Mouse (Mus musculus) C2C12 (cell line): ENCODE measurements around the gene Rab21. TPM values are rescaled to one million over a fixed set of nuclear protein-coding genes. Genes with fewer than 3 reads are reported as not detected.
A peak's percentile ranks its signal among the peaks of the same experiment; 100 is the strongest.

Experiments
- H3K27me3 ChIP-seq: one replicate; pipeline ENCODE4 v1.6.1; 2011; ENCODE audit not compliant: control insufficient read depth, insufficient read depth, insufficient read length
- H3K36me3 ChIP-seq: one replicate; pipeline ENCODE4 v1.6.1; 2011; ENCODE audit not compliant: control insufficient read depth, insufficient read depth
- H3K4me3 ChIP-seq: one replicate; pipeline ENCODE4 v1.5.1; 2011; ENCODE audit warnings: mild to moderate bottlenecking, control low read depth; ENCODE audit not compliant: poor library complexity, insufficient read depth, severe bottlenecking
- H3K79me2 ChIP-seq: one replicate; pipeline ENCODE4 v1.6.1; 2011; ENCODE audit not compliant: control insufficient read depth, insufficient read depth
- H3K79me3 ChIP-seq: one replicate; pipeline ENCODE4 v1.6.1; 2011; ENCODE audit warnings: low read depth, control low read depth
- H3ac ChIP-seq: one replicate; pipeline ENCODE3; 2011; ENCODE audit warnings: low read depth; ENCODE audit not compliant: control insufficient read depth, insufficient read length
- CEBPB ChIP-seq: IDR thresholded peaks from one replicate; pipeline ENCODE4 v1.6.1; 2011; ENCODE audit warnings: low read depth, mild to moderate bottlenecking, control low read depth, moderate library complexity
- CTCF ChIP-seq: IDR thresholded peaks from one replicate; pipeline ENCODE4 v1.5.1; 2011; ENCODE audit not compliant: control insufficient read depth, insufficient read depth, insufficient read length
- FOSL1 ChIP-seq: IDR thresholded peaks from one replicate; pipeline ENCODE4 v1.8.0; 2011; ENCODE audit warnings: mild to moderate bottlenecking, low read length; ENCODE audit not compliant: poor library complexity, insufficient read depth, severe bottlenecking
- MAX ChIP-seq: IDR thresholded peaks from one replicate; pipeline ENCODE4 v1.6.1; 2011; ENCODE audit warnings: mild to moderate bottlenecking, control low read depth
- MYOD1 ChIP-seq: IDR thresholded peaks from one replicate; pipeline ENCODE4 v1.6.1; 2011; ENCODE audit warnings: low read depth; ENCODE audit not compliant: control insufficient read depth, insufficient read length
- MYOG ChIP-seq: IDR thresholded peaks from one replicate; pipeline ENCODE4 v1.6.1; 2011; ENCODE audit not compliant: control insufficient read depth, insufficient read length; ENCODE audit errors: extremely low read depth
- USF1 ChIP-seq: IDR thresholded peaks from one replicate; pipeline ENCODE4 v1.6.1; 2011; ENCODE audit warnings: low read depth, mild to moderate bottlenecking, control low read depth, moderate library complexity
- polyA plus RNA-seq: library from polyadenylated mRNA; unstranded; fragments of >200 nt; fragmentation: generic; extraction: Trizol; gene quantifications from one replicate; pipeline ENCODE4 v1.2.1, GENCODE M21; 2012; ENCODE audit warnings: missing spikeins

The Rab21 gene
- polyA plus RNA-seq, 1 experiment = 22.9 TPM

GRCm38 (mm10) chr10:115339820-115340328 lies 24.5 kb upstream of the Rab21 start:
- TF ChIP-seq MAX = no peak
- TF ChIP-seq FOSL1 = no peak
- H3K27me3 ChIP-seq = no peaks in the 10 kb centered on the region

GRCm38 (mm10) chr10:115336901-115337300 lies 21.5 kb upstream of the Rab21 start:
- H3ac ChIP-seq = no peak overlapping the region
- H3K79me3 ChIP-seq = no peaks in the 10 kb centered on the region
- no peak for TF ChIP-seq MYOD1
- no peak for TF ChIP-seq FOSL1
- no peak for TF ChIP-seq USF1
- H3K27me3 ChIP-seq = no peaks in the 10 kb centered on the region
- H3K79me2 ChIP-seq = no peaks in the 10 kb centered on the region
- H3K36me3 ChIP-seq = peaks cover 7% of the 10 kb centered on the region
- H3K4me3 ChIP-seq = no peak overlapping the region

More at GRCm38 (mm10) chr10:115339820-115340328, 24.5 kb upstream of the Rab21 start:
- Histone ChIP-seq H3K79me2 (no peaks in the 10 kb centered on the region), H3K36me3 (peaks cover 22% of the 10 kb centered on the region), H3K4me3 (no peak overlapping the region), H3ac (no peak overlapping the region), H3K79me3 (no peaks in the 10 kb centered on the region)

DNA sequence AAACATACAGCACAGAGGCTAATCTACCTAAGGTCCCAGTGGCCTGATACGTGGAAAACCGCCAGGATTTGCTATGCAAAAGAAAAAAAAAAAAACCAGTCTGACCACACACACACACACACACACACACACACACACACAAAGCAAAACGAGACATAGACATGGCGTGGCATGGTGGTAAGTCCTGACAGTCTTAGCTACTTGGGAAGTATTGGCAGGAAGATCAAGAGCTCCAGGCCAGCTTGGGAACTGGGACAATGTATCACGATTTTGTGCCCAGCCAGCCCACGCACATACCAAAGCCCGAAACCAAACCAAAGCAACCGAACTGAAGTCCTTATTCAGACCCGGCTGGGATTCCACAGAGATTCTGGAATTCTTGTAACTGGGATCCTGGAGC lies 18.1 kb upstream of the Rab21 start:
- Histone ChIP-seq H3K79me2 (no peaks in the 10 kb centered on the region), H3K4me3 (no peak overlapping the region), H3ac (no peak overlapping the region), H3K27me3 (no peaks in the 10 kb centered on the region), H3K79me3 (no peaks in the 10 kb centered on the region), H3K36me3 (no peaks in the 10 kb centered on the region)
- no peak for TF ChIP-seq MAX
- TF ChIP-seq USF1 = no peak
- TF ChIP-seq CEBPB = no peak
- TF ChIP-seq MYOG = no peak
- no peak for TF ChIP-seq MYOD1
- no peak for TF ChIP-seq CTCF

GRCm38 (mm10) chr10:115332997-115333396 lies 17.6 kb upstream of the Rab21 start:
- TF ChIP-seq CEBPB = no peak
- no peak for TF ChIP-seq FOSL1
- TF ChIP-seq USF1 = no peak
- no peak for TF ChIP-seq MYOG
- no peak for TF ChIP-seq MYOD1
- TF ChIP-seq MAX = no peak
- TF ChIP-seq CTCF = no peak
- Histone ChIP-seq H3ac (no peak overlapping the region), H3K4me3 (no peak overlapping the region), H3K79me3 (no peaks in the 10 kb centered on the region), H3K27me3 (no peaks in the 10 kb centered on the region), H3K36me3 (no peaks in the 10 kb centered on the region), H3K79me2 (no peaks in the 10 kb centered on the region)

DNA sequence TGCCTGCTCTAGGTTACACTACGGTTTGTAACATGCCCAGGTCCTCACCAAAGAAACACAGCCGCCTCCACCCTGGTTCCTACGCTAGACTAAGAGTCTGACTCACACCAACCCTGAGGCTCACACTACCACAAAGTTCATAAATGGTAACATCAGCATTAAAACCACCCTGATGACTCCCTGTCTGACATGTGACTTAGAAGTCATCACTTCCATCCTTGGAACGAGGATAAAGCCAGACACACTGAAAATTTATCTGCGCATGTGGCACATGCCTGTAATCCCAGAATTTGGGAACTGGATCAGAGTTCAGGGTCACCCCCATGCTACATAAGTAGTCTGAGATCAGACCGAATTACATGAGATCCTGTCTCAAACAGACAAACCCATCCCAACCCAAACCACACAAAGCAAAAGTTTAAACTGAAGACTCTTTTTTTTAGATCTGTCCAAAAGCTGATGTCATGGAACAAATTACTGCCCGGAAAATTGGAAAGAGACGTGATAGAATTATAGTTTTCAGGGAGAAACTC lies 17.1 kb upstream of the Rab21 start:
- TF ChIP-seq MYOG = no peak
- TF ChIP-seq MYOD1 = peak; percentile 59
- TF ChIP-seq USF1 = peak; percentile 93
- TF ChIP-seq MAX = peak; percentile 93

DNA sequence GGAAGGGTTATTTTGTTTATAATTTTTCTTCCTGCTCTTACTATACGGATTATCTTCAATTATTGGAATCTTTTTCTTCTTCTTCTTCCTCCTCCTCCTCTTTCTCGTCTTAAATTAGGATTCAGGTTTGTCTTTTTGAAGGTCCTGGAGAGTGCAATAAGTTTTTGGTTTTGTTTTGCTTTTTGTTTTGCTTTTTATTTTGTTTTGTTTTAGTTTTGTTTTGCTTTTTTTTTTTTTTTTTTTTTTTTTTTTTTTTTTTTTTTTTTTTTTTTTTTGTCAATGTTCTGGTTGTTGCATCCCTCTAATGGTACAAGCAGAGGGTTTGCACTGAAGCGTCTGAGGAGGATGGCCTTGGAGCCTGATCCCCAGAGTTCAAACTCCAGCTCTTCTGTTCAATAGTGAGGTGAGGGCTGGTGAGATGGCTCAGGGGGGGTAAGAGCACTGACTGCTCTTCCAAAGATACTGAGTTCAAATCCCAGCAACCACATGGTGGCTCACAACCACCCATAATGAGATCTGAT lies 13.7 kb upstream of the Rab21 start:
- H3K36me3 ChIP-seq = no peaks in the 10 kb centered on the region
- H3ac ChIP-seq = no peak overlapping the region
- TF ChIP-seq FOSL1 (no peak), CEBPB (no peak), CTCF (no peak), MYOG (no peak)
- no peaks in the 10 kb centered on the region for H3K27me3 ChIP-seq
- no peak overlapping the region for H3K4me3 ChIP-seq
- no peaks in the 10 kb centered on the region for H3K79me2 ChIP-seq
- H3K79me3 ChIP-seq = no peaks in the 10 kb centered on the region

More for the DNA sequence above, 17.1 kb upstream of the Rab21 start:
- Histone ChIP-seq H3K79me2 (no peaks in the 10 kb centered on the region), H3K36me3 (no peaks in the 10 kb centered on the region), H3K79me3 (no peaks in the 10 kb centered on the region), H3ac (peak overlapping the region; percentile 48), H3K27me3 (no peaks in the 10 kb centered on the region), H3K4me3 (no peak overlapping the region)
